Mouse (Mus musculus) midbrain, embryonic 14.5 days (tissue): ENCODE data around the gene Lyrm7. TPM values are rescaled to one million over a fixed set of nuclear protein-coding genes. Genes with fewer than 3 reads are reported as not detected.
"Not testable (repeated sequence)": the region's sequence is repeated elsewhere in the genome, so short reads cannot be mapped to it uniquely, and the experiment has no call there.

Source experiments
- ATAC-seq: fragments of 200-750 bp; cut with Nextera tagmentation; 2 replicates; pipeline ENCODE4 v1.8.0; 2017; ENCODE audit warnings: moderate number of reproducible peaks, moderate library complexity; ENCODE audit not compliant: low FRiP score, low TSS enrichment
- DNase-seq: peaks from one replicate; pipeline ENCODE4 v3.0.0-alpha.2; 2015
- H3K27ac ChIP-seq: fragments of 300-500 bp; sonication (generic); replicated peaks from 2 replicates; pipeline ENCODE4 v1.5.1; 2014; ENCODE audit warnings: mild to moderate bottlenecking, low read depth, low read length, moderate library complexity
- H3K27me3 ChIP-seq: fragments of 300-500 bp; sonication (generic); 2 replicates; pipeline ENCODE4 v1.6.1; 2014; ENCODE audit warnings: low read length, control low read depth, mixed read lengths; ENCODE audit not compliant: control insufficient read depth, insufficient read depth
- H3K36me3 ChIP-seq: fragments of 300-500 bp; sonication (generic); 2 replicates; pipeline ENCODE4 v1.6.1; 2014; ENCODE audit warnings: low read length, control low read depth; ENCODE audit not compliant: control insufficient read depth, insufficient read depth
- H3K4me1 ChIP-seq: fragments of 300-500 bp; sonication (generic); 2 replicates; pipeline ENCODE4 v1.6.1; 2014; ENCODE audit warnings: mild to moderate bottlenecking, antibody characterized with exemption, low read length, control low read depth; ENCODE audit not compliant: control insufficient read depth, insufficient read depth
- H3K4me2 ChIP-seq: fragments of 300-500 bp; sonication (generic); 2 replicates; pipeline ENCODE4 v1.6.1; 2014; ENCODE audit warnings: mild to moderate bottlenecking, low read length, moderate library complexity
- H3K4me3 ChIP-seq: fragments of 300-500 bp; sonication (generic); replicated peaks from 2 replicates; pipeline ENCODE4 v1.5.1; 2014; ENCODE audit warnings: low read depth, low read length
- H3K9ac ChIP-seq: fragments of 300-500 bp; sonication (generic); replicated peaks from 2 replicates; pipeline ENCODE4 v1.6.1; 2014; ENCODE audit warnings: mild to moderate bottlenecking, low read length, moderate library complexity
- H3K9me3 ChIP-seq: fragments of 300-500 bp; sonication (generic); 2 replicates; pipeline ENCODE4 v1.6.1; 2016; ENCODE audit warnings: low read length, control low read depth, mixed read lengths; ENCODE audit not compliant: control insufficient read depth
- WGBS: fragments of 180-500 bp; shearing (Covaris S2); extraction: QIAGEN DNeasy Blood & Tissue Kit; methylation state at CpG from one replicate; pipeline ENCODE4 v1.1.7; 2014; 5-methylcytosine and 5-hydroxymethylcytosine counted together
- polyA plus RNA-seq: library from polyadenylated mRNA; unstranded; fragments of >200 nt; fragmentation: Nextera tagmentation; extraction: Ambion mirVana; gene quantifications from 2 replicates; pipeline ENCODE4 v1.2.1, GENCODE M21; 2014

The Lyrm7 gene
- polyA plus RNA-seq, 1 experiment from 2014 or later, result 15.6 TPM

GRCm38 (mm10) chr11:54862621-54863520, 2.2 kb upstream of the Lyrm7 start:
- no peaks in the 10 kb centered on the region for H3K36me3 ChIP-seq
- no peak overlapping the region for H3K9ac ChIP-seq
- WGBS, result 51% methylated on average over 10 of the region's 10 CpGs
- H3K4me2 ChIP-seq, result no peak overlapping the region
- H3K9me3 ChIP-seq, result no peaks in the 10 kb centered on the region
- H3K27ac ChIP-seq, result no peak overlapping the region
- ATAC-seq (no peak), DNase-seq (peak; percentile 83)
- no peaks in the 10 kb centered on the region for H3K27me3 ChIP-seq
- no peak overlapping the region for H3K4me3 ChIP-seq
- peaks cover 22% of the 10 kb centered on the region for H3K4me1 ChIP-seq

- no peak overlapping the region; the same call in 1 of the 2 replicates for H3K9ac ChIP-seq
- H3K27me3 ChIP-seq, result no peaks in the 10 kb centered on the region
- no peaks in the 10 kb centered on the region for H3K36me3 ChIP-seq
- H3K4me2 ChIP-seq, result peak overlapping the region; percentile 70; the same call in 1 of the 2 replicates
- 96% methylated on average over 5 of the region's 5 CpGs for WGBS
- no peak overlapping the region for H3K27ac ChIP-seq
- H3K9me3 ChIP-seq, result no peaks in the 10 kb centered on the region
- no peak for ATAC-seq
- peaks cover 13% of the 10 kb centered on the region; the same call in 1 of the 2 replicates for H3K4me1 ChIP-seq
- no peak for DNase-seq
- H3K4me3 ChIP-seq, result no peak overlapping the region
Observed at GRCm38 (mm10) chr11:54861471-54862420, 1.0 kb upstream of the Lyrm7 start.

- DNase-seq, result peak; percentile 66
- peak overlapping the region; percentile 68 for H3K9ac ChIP-seq
- WGBS, result 27% methylated on average over 11 of the region's 11 CpGs
Observed at GRCm38 (mm10) chr11:54859322-54860165, 1.2 kb downstream of the Lyrm7 start.

GRCm38 (mm10) chr11:54858880-54859279, 1.8 kb downstream of the Lyrm7 start:
- not testable (repeated sequence) for H3K27ac ChIP-seq, H3K36me3 ChIP-seq, H3K4me3 ChIP-seq, ATAC-seq, H3K9me3 ChIP-seq, H3K27me3 ChIP-seq, DNase-seq, H3K4me1 ChIP-seq, H3K9ac ChIP-seq, H3K4me2 ChIP-seq
- WGBS, result 99% methylated on average over 11 of the region's 12 CpGs

More at GRCm38 (mm10) chr11:54859322-54860165, 1.2 kb downstream of the Lyrm7 start:
- Histone ChIP-seq H3K27ac (peak overlapping the region; percentile 79; the same call in 1 of the 2 replicates), H3K9me3 (no peaks in the 10 kb centered on the region), H3K4me2 (peak overlapping the region; percentile 70), H3K36me3 (no peaks in the 10 kb centered on the region), H3K27me3 (no peaks in the 10 kb centered on the region), H3K4me3 (peak overlapping the region; percentile 58), H3K4me1 (peaks cover 9% of the 10 kb centered on the region; the same call in 1 of the 2 replicates)
- ATAC-seq, result no peak

- Histone ChIP-seq H3K36me3 (no peaks in the 10 kb centered on the region), H3K4me3 (no peak overlapping the region), H3K4me1 (no peaks in the 10 kb centered on the region), H3K9ac (no peak overlapping the region), H3K27ac (no peak overlapping the region), H3K27me3 (no peaks in the 10 kb centered on the region), H3K9me3 (no peaks in the 10 kb centered on the region), H3K4me2 (no peak overlapping the region)
- ATAC-seq (no peak), DNase-seq (no peak)
- WGBS, result 92% methylated on average over 12 of the region's 12 CpGs
Observed at GRCm38 (mm10) chr11:54851656-54852055, 9.1 kb downstream of the Lyrm7 start.

- no peak for DNase-seq
- 91% methylated on average over 10 of the region's 10 CpGs for WGBS
- Histone ChIP-seq H3K9ac (no peak overlapping the region), H3K4me2 (no peak overlapping the region), H3K4me3 (no peak overlapping the region), H3K27me3 (no peaks in the 10 kb centered on the region), H3K36me3 (no peaks in the 10 kb centered on the region), H3K9me3 (no peaks in the 10 kb centered on the region), H3K27ac (no peak overlapping the region), H3K4me1 (0 out of 2 replicates have a peak, but pooled peaks cover 6% of the 10 kb centered on the region)
- no peak for ATAC-seq
Observed at GRCm38 (mm10) chr11:54849961-54850758, 10.6 kb downstream of the Lyrm7 start.

GRCm38 (mm10) chr11:54845470-54846442, 15.0 kb downstream of the Lyrm7 start:
- Histone ChIP-seq H3K4me2 (no peak overlapping the region), H3K9ac (no peak overlapping the region), H3K27ac (peak overlapping the region; percentile 26; the same call in 1 of the 2 replicates), H3K4me1 (0 out of 2 replicates have a peak, but pooled peaks cover 6% of the 10 kb centered on the region), H3K9me3 (no peaks in the 10 kb centered on the region), H3K27me3 (no peaks in the 10 kb centered on the region), H3K36me3 (no peaks in the 10 kb centered on the region), H3K4me3 (no peak overlapping the region)
- peak; percentile 48 for DNase-seq
- 12% methylated on average over 8 of the region's 8 CpGs for WGBS
- no peak for ATAC-seq
